Mouse (Mus musculus): ENCODE measurements at regions not wholly inside any gene's neighbourhood (a gene's known extent, or its start where the extent isn't known, plus 50 kb on each side); places are given as distances from the start of the nearest gene placed in this dataset.
"Not testable (repeated sequence)": the region's sequence is repeated elsewhere in the genome, so short reads cannot be mapped to it uniquely, and the experiment has no call there.

GRCm38 (mm10) chr15:14815556-14815955 lies 1642.1 kb upstream of the Cdh6 start:
- Histone ChIP-seq H3K27ac (no peak overlapping the region), H3K4me3 (ENCODE audit: low read length) (no peak overlapping the region), H3K9me3 (ENCODE audit: low read length) (no peaks in the 10 kb centered on the region), H3K4me2 (ENCODE audit: low read depth, low read length) (no peak overlapping the region), H3K4me1 (ENCODE audit: insufficient read depth, low read length) (no peaks in the 10 kb centered on the region), H3K9ac (replicated peaks; ENCODE audit: low read length) (no peak overlapping the region), H3K36me3 (ENCODE audit: insufficient read depth, low read length) (no peaks in the 10 kb centered on the region), H3K27me3 (ENCODE audit: insufficient read depth, low read length) (no peaks in the 10 kb centered on the region)
- no peak for DNase-seq (ENCODE audit: low spot score)
- no peak for TF ChIP-seq CTCF (IDR thresholded peaks at IDR 0.05; ENCODE audit: low read depth)
- ATAC-seq = no peak

- Histone ChIP-seq H3K9ac (replicated peaks; ENCODE audit: low read length) (no peak overlapping the region), H3K9me3 (ENCODE audit: low read length) (peaks cover 2% of the 10 kb centered on the region; the same call in 1 of the 2 replicates), H3K4me1 (ENCODE audit: insufficient read depth, low read length) (no peaks in the 10 kb centered on the region), H3K27me3 (ENCODE audit: insufficient read depth, low read length) (no peaks in the 10 kb centered on the region), H3K27ac (no peak overlapping the region), H3K36me3 (ENCODE audit: insufficient read depth, low read length) (no peaks in the 10 kb centered on the region), H3K4me2 (ENCODE audit: low read depth, low read length) (no peak overlapping the region), H3K4me3 (ENCODE audit: low read length) (no peak overlapping the region)
- no peak for TF ChIP-seq CTCF (IDR thresholded peaks at IDR 0.05; ENCODE audit: low read depth)
- WGBS = 53% methylated on average over 1 of the region's 1 CpGs
- ATAC-seq (peak; percentile 79; the same call in 1 of the 2 replicates), DNase-seq (ENCODE audit: low spot score) (peak; percentile 33)
Measured at GRCm38 (mm10) chr15:14806849-14807248, 1633.4 kb upstream of the Cdh6 start.

DNA sequence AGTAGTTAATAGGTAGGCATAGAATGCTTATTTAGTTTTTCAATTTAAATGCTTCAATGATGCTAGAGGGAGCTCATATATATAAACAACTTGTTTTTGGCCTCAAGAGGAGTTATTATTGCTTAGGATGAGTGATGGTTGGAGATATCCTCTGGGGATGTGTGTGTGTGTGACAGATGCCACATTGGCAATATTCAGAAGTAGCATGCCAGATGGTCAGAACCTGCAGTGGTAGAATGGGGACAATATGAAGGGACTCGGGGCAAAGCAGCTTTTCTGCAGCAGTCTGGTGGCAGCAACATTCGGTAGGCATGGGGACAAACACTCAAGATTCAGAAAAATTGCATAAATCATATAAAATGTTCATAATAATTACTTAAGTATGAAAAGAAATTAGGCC lies 1621.7 kb upstream of the Cdh6 start:
- Histone ChIP-seq H3K36me3 (ENCODE audit: insufficient read depth, low read length) (no peaks in the 10 kb centered on the region), H3K27me3 (ENCODE audit: insufficient read depth, low read length) (no peaks in the 10 kb centered on the region), H3K27ac (no peak overlapping the region), H3K4me2 (ENCODE audit: low read depth, low read length) (no peak overlapping the region), H3K4me1 (ENCODE audit: insufficient read depth, low read length) (no peaks in the 10 kb centered on the region), H3K9me3 (ENCODE audit: low read length) (no peaks in the 10 kb centered on the region), H3K4me3 (ENCODE audit: low read length) (no peak overlapping the region), H3K9ac (replicated peaks; ENCODE audit: low read length) (no peak overlapping the region)
- TF ChIP-seq CTCF (IDR thresholded peaks at IDR 0.05; ENCODE audit: low read depth) = no peak
- WGBS = 59% methylated on average over 2 of the region's 2 CpGs
- peak; percentile 85 for ATAC-seq
- DNase-seq (ENCODE audit: low spot score) = peak; percentile 69

DNA sequence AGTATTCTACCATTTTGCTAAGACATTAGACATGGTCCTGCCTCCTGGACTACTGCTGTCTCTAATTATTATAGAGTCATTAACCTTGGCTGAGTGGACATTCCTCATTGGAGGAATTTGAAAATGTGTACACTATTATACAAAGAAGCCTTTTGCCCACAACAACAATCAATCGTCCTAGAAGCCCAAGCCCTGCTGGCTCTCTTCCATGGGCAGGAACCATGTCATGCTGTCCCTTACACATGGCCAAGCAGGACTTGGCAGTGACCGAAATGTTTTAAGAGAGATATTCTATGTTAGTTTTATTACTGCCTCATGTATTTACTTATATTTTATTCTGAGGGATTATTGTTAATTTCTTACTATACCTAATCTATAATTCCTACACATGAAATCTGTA lies 1607.3 kb upstream of the Cdh6 start:
- no peaks in the 10 kb centered on the region for H3K27me3 ChIP-seq (ENCODE audit: insufficient read depth, low read length)
- no peak overlapping the region for H3K4me2 ChIP-seq (ENCODE audit: low read depth, low read length)
- H3K4me3 ChIP-seq (ENCODE audit: low read length) = no peak overlapping the region
- no peak overlapping the region for H3K27ac ChIP-seq
- H3K4me1 ChIP-seq (ENCODE audit: insufficient read depth, low read length) = no peaks in the 10 kb centered on the region
- no peak overlapping the region for H3K9ac ChIP-seq (replicated peaks; ENCODE audit: low read length)
- TF ChIP-seq CTCF (IDR thresholded peaks at IDR 0.05; ENCODE audit: low read depth) = no peak
- no peaks in the 10 kb centered on the region for H3K36me3 ChIP-seq (ENCODE audit: insufficient read depth, low read length)
- no peak for ATAC-seq
- peak; percentile 18 for DNase-seq (ENCODE audit: low spot score)
- no peaks in the 10 kb centered on the region for H3K9me3 ChIP-seq (ENCODE audit: low read length)
- WGBS = 56% methylated on average over 2 of the region's 2 CpGs

GRCm38 (mm10) chr15:14741733-14742132 lies 1568.3 kb upstream of the Cdh6 start:
- TF ChIP-seq CTCF (IDR thresholded peaks at IDR 0.05; ENCODE audit: low read depth) = no peak
- Histone ChIP-seq H3K4me2 (ENCODE audit: low read depth, low read length) (no peak overlapping the region), H3K27me3 (ENCODE audit: insufficient read depth, low read length) (no peaks in the 10 kb centered on the region), H3K9ac (replicated peaks; ENCODE audit: low read length) (no peak overlapping the region), H3K9me3 (ENCODE audit: low read length) (no peaks in the 10 kb centered on the region; the same call in 1 of the 2 replicates), H3K27ac (no peak overlapping the region), H3K4me1 (ENCODE audit: insufficient read depth, low read length) (no peaks in the 10 kb centered on the region), H3K4me3 (ENCODE audit: low read length) (no peak overlapping the region), H3K36me3 (ENCODE audit: insufficient read depth, low read length) (no peaks in the 10 kb centered on the region)
- DNase-seq (ENCODE audit: low spot score) (no peak), ATAC-seq (no peak)
- WGBS = 92% methylated on average over 2 of the region's 2 CpGs

- ATAC-seq; H3K27me3 ChIP-seq (ENCODE audit: insufficient read depth, low read length); H3K4me2 ChIP-seq (ENCODE audit: low read depth, low read length); H3K36me3 ChIP-seq (ENCODE audit: insufficient read depth, low read length); H3K4me3 ChIP-seq (ENCODE audit: low read length); H3K4me1 ChIP-seq (ENCODE audit: insufficient read depth, low read length); DNase-seq (ENCODE audit: low spot score); H3K9me3 ChIP-seq (ENCODE audit: low read length); H3K9ac ChIP-seq (replicated peaks; ENCODE audit: low read length); H3K27ac ChIP-seq: not testable (repeated sequence)
- 94% methylated on average over 2 of the region's 2 CpGs for WGBS
Measured at GRCm38 (mm10) chr15:14697925-14698324, 1524.5 kb upstream of the Cdh6 start.

GRCm38 (mm10) chr15:14696481-14696880 lies 1523.0 kb upstream of the Cdh6 start:
- no peaks in the 10 kb centered on the region for H3K27me3 ChIP-seq (ENCODE audit: insufficient read depth, low read length)
- H3K27ac ChIP-seq = no peak overlapping the region
- H3K4me2 ChIP-seq (ENCODE audit: low read depth, low read length) = no peak overlapping the region
- no peak for TF ChIP-seq CTCF (IDR thresholded peaks at IDR 0.05; ENCODE audit: low read depth)
- WGBS = 90% methylated on average over 10 of the region's 10 CpGs
- no peak overlapping the region for H3K9ac ChIP-seq (replicated peaks; ENCODE audit: low read length)
- no peak overlapping the region for H3K4me3 ChIP-seq (ENCODE audit: low read length)
- no peak for ATAC-seq
- no peak for DNase-seq (ENCODE audit: low spot score)
- no peaks in the 10 kb centered on the region for H3K4me1 ChIP-seq (ENCODE audit: insufficient read depth, low read length)
- H3K36me3 ChIP-seq (ENCODE audit: insufficient read depth, low read length) = no peaks in the 10 kb centered on the region
- no peaks in the 10 kb centered on the region for H3K9me3 ChIP-seq (ENCODE audit: low read length)

All from hindbrain, postnatal 0 days (tissue).